Mouse (Mus musculus) lung, postnatal 14 days (tissue): ENCODE data around the gene Ensa.
"Not testable (repeated sequence)": the region's sequence is repeated elsewhere in the genome, so short reads cannot be mapped to it uniquely, and the experiment has no call there.

Experiments
- DNase-seq: peaks from one replicate; pipeline ENCODE4 v3.0.0; 2021

The Ensa gene

DNA sequence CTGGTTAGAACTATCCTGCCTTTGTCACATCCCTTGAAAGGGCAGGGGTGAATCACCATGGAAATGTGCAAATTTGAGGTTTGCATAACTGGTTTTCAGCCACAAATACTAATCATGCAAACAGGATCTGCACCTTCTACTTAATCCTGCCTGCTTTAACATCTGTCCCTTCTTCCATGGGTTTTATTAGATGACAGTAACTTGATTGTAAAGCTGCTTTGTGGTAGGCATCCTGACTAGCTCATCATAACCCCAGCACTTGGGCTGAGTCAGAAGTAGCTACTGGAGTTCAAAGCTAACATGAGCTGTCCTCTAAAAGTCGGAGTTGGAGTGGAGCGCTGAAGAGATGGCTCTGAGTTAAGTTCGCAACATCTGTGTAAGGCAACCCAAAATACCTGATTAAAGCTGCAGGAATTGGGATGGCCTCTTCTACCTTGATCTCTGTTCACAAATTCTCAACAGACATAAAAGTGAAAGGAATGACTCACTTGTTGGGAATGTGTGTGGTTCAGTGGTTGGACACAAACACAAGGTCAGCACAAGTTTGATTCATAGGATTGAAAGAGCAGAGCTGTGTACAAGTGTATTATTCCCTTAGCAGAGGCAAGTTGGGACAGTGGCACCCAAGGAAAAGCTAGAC is 39.3 kb downstream of the Ensa start:
- DNase-seq, result no peak

DNA sequence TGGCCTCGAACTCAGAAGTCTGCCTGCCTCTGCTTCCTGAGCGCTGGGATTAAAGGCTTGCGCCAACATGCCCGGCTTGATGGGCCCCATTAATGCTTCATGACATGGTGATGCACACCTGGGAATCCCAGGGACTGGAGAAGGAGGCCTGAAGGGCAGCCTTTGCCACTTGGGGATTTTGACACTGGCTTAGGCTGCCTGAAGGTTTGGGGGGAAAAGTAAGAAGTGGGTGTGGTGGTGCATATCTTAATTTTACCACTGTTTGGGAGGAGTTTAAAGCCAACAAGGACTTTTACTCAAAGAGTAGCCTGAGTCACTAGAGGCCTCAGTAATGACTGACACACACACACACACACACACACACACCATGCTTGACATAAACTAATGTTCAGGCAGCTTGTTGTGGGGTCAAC is 40.2 kb downstream of the Ensa start:
- DNase-seq, result no peak

DNA sequence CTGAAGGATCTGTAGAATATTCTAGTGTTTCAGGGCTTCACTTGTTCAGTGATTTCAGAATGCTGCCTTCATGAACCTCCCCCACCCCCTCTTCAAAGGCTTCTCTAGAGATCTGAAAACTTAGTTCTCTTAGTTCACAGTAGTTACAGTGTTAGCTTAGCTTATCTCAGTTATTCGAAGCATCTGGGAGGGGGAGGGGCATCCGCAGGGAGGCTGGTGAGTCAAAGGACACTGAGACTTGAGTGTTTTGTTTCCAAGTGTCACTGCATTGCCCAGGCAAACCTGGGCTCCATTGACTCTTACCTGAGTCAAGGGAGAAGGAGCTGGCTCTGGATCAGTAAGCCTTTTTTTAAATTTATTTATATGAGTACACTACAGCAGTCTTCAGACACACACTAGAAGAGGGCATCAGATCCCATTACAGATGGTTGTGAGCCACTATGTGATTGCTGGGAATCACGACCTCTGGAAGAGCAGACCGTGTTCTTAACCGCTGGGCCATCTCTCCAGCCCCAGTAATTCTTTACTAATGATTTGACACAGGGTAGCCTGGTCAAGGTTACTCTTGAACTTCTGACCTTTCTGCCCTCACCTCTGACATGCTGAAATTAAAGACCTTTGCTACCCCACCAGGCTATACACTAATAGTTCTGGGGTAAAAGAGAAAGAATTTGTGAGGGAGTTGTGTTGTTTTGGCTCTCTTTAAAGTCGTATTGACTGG is 41.5 kb downstream of the Ensa start:
- DNase-seq, result peak; percentile 81

DNA sequence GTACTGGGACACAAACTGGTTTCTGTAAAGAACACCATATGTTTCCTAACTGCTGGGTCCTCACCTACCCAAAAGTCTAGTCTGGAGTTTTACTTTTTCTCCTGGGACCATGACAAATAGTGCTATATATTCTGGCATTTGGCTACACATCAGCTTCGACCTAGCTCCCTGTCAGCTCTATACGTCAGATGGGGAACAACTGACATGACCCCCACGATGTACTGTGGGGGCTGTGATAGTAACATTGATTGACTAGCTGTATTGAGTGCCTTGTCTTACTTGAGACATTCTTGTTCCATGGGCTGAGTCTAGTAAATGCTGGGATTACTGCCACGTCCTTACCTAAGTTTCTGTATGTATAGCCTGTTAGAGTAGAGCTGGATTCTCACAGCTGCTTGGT is 42.7 kb downstream of the Ensa start:
- no peak for DNase-seq

DNA sequence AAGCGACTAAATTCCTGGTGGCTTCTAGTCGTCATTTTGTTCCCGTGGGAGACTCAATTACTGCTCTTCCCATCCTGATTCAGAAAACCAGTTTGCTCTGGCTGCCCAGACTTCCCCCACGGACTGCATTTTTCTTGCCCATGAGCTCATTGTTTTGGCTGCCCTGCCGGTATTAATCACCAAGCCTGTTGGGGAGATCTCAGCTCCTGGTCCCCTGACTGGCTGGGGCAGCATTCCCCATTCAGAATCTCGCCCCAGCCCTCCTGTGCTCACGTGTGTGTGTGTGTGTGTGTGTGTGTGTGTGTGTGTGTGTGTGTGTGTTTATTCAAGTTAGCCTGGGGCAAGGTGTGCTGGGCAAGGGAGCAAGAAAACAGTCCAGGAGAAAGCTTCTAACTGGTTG is 43.2 kb downstream of the Ensa start:
- peak; percentile 68 for DNase-seq

DNA sequence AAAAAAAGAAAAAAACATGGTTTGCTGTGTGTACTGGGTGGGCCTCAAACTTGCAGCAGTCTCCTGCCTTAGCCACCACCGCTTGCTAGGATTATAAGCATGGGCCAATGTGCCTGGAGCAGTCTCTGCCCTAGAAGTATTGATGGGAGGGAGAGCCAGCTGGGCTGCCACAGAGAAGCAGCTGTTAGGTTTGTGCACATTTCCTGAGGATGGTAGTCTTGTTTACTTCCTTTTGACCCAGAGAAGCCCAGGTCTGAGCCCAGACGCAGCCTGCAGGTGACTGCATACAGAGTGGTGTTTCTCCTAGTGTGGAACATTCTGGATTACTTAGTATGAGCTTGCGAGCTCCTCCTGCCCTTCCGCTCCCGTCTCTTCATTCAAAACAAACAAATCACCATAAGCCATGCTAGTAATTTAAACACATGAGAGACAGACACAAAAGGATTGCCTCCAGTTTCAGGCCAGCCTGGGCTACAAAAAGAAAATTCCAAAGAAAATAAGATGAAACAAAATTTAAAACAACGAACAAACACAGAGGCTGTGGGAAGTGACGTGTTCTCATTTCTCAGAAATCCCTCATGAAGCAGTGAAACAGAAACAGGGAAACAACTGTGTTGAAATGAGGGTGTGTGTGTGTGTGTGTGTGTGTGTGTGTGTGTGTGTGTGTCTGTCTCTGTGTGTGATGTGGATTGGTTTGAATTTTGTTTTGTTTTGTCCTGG is 44.0 kb downstream of the Ensa start:
- DNase-seq, result no peak

DNA sequence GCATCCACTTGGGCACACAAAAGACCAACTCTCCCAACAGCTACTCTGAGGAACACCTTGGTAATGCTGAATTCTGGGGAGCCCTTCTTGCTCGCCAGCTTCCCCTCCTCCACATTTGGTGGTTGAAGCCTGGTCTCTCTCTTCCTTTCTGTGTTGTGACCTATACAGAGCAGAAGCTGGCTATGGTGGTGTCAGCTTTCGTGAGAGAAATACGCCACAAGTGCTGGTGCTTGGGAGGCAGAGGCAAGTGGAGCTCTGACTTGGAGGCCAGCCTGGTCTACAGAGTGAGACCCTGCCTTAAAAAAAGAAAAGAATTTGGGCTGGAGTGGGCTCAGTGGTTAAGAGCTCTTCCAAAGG is 44.5 kb downstream of the Ensa start:
- DNase-seq, result no peak

DNA sequence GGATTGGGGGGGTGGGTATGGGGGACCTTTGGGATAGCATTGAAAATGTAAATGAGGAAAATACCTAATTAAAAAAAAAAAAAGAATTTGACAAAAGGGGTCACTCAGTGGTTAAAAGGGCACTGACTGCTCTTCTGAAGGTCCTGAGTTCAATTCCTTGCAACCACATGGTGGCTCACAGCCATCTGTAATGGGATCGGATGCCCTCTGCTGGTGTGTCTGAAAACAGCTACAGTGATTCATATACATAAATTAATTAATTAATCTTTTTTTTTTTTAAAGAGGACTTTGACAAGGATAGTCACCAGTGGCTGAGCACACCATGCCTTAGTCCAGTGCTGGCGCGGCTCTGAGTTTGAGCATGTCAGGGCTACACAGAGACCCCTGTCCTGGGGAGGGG is 45.6 kb downstream of the Ensa start:
- not testable (repeated sequence) for DNase-seq

DNA sequence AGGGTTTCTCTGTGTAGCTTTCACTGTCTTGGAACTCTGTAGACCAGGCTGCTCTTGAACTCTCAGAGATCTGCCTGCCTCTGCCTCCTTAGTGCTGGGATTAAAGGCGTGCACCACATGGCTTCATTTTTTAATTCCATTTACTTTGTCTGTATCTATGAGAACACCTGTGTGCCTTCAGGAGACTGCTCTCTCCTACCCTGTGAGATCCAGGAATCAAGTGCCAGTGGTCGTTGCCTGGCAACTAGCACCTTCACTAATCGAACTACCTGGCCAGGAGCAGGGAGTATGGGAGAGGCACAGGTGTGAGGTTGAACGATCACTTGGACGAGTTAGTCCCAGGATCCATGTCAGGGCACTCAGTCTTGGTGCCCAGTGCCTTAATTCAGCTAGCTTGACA is 46.4 kb downstream of the Ensa start:
- no peak for DNase-seq

DNA sequence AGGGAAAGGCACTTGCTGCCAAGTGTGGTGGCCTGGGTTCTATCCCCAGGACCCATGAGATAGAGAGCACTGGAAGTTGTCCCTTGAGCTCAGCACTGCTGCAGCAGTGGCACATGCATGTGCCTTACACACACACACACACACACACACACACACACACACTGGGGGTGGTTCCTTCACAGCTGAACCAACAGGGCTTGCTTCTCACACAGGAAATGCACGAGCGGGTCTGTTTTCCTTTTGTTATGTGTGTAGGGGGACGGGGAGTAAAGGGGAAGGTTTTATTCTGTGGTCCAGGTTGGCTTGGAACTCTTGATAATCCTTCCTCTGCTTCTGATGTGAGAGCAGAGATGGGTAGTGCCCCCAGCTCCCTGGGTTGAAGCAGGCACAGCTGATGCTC is 47.7 kb downstream of the Ensa start:
- DNase-seq, result no peak

DNA sequence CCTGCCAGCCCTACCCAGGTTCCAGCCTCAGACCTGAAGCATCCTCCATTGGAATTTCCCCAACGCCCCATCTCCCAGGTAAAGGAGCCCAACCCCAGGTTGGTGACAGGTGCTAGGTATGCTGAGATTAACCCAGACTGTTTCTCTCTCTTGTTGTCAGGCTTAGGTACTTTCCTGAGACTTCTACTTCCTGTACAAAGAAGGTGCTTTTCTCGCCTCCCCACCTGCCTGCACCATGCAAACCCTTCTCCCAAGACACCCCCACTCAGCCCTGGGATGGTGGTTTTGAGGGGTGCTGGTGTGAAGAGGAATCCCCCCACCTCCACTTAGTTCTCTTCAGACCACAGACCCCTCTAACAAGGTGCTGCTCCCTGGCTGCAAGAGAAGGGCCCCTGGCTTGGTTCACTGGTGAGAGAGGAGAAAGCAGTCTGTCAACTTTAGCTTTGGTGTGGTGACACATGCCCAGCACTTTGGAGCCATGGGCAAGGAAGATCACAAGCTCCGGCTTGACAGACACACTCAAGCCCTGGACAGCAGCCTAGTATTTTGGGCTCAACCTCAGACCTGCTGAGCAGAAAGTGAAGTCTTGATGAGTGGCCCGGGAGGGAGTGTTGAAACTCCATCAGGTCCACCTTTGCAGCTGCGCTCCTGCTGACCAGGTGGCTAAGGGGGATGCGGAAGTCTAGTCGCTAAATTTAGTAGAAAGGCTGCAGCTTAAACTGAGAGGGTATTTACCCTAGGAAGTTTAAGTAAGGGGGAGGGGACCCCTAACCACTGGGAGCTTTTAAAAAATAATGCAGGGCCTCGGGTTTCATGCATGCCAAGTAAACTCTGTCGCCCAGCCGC is 48.3 kb downstream of the Ensa start:
- peak; percentile 41 for DNase-seq

DNA sequence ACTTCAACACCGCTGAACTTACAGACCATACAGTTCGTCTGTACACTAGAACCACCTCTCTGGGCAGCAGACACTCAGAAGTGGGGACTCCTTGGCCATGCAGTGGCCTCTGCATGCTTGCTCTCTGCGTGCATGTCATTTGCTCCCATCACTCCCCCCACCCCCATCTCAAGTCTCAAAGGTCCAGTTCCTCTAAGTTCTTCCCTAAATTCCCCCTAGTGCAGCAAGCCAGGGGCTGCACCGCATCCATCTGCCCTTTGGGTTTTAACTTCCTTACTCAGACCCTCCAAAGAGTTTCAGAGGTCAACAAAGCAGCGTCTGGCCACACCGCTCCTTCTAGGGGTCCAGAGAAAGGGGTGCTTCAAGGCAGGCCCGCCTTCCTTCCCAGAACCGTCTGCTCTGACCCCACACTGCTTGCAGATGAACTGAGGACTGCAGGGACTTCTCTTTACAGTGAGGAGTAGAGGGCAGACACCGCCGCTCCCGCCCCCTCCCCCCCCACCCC is 49.0 kb downstream of the Ensa start:
- peak; percentile 43 for DNase-seq

DNA sequence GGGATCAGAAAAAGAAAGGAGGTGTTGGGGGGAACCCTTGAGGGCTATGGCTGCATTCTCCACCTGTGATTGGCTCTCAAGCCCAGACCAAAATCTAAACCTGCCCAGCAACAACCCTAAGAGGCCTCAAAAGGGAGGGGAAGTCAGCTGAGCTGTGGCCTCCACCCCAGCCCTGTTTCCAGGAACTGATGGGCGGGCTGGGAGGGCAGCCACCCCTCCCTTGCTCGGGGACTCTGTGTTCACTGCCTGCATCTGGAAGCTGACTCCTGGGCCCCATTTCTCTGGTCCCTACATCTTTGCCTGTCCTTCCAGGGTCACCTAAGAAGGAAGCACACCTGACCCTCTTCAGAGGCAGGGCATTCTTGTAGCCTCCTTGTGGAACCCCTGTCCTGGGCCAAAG is 49.4 kb downstream of the Ensa start:
- DNase-seq, result peak; percentile 80

DNA sequence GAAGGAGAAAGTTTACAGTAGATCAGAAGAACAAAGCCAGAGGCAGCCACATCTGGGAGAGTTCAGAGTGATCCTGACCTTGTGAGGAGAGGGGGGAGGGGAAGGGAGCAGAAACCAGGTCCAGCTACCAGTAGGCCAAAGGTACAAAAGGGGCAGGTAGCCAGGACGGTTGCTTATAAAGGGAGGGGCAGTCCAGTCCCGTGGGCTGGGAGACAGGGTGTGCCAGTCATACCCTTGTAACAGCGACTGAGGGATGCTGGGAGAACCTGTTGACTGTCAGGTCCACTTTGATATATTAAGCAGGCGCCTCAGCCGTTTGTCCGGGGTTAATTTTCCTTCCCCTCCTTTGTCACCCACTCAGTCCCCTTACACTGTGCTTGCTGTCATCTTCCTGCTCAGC is 50.0 kb downstream of the Ensa start:
- peak; percentile 61 for DNase-seq

DNA sequence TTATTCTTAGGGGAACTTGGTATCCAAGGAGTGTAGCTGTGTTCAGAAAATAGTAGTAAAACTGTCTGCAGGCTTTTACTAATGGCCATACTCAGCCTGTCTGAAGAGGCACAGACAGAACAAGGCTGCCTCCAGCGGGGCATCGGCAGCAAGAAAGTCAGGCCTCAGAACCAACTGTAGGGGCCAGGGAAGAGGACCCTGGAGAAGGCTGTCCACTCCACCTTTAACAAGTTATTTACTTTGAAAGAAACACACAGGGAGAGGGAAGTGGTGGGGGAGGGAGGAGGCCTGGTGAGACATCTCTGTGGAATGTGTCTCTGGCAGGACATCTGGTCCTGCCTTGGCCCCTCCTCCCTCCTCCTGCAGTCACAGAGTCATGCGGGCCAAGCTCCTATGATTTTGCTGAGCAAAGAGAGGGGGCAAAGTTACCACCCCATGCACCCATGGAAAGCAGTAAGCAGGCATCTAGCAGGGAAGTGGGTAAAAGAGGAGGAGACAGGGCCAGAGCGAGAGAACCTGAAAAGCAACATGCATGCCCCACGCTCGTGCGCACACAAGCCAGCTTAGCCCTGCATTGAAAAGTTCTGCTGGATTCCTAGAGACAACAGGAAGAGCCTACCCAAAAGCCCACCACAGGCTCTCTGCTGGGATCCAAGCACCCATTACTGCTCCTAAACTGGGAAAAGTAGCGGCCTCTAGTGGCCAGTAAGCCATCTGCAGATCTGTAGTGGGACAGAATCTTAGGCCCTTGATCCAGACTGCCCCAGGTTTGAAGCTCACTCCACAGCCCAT is 50.7 kb downstream of the Ensa start:
- peak; percentile 86 for DNase-seq

DNA sequence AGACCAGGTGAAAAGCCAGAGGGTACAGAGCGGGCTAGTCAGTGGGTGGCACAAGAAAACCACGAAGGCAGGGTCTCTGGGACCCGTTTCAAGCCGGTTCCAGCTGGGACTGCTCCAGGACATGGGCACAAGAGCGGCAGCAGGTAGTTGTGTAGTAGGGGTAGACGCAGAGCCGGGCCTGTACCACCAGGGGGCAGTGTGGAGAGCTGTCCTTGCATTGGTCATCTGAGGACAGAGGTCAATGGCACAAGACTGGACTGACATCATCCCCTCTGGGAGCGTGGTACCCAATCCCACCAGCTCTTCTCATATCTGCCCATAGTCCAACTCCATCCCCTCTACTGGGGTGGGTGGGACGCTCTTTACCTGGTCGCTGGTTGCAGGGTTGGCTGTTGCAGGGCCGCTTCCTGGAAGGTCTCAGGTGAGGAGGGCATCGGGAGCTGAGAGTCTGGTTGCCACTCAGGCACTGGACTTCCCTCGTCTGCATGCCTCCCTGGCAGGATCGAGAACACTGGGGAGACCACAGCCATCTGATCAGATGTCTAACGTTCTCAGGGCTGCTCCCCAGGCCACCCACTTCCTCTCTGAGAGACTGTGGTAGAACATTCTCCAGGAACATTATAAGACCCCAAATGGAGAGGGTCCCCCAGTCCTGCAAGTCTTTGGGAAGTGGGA is 52.1 kb downstream of the Ensa start:
- DNase-seq, result peak; percentile 91

DNA sequence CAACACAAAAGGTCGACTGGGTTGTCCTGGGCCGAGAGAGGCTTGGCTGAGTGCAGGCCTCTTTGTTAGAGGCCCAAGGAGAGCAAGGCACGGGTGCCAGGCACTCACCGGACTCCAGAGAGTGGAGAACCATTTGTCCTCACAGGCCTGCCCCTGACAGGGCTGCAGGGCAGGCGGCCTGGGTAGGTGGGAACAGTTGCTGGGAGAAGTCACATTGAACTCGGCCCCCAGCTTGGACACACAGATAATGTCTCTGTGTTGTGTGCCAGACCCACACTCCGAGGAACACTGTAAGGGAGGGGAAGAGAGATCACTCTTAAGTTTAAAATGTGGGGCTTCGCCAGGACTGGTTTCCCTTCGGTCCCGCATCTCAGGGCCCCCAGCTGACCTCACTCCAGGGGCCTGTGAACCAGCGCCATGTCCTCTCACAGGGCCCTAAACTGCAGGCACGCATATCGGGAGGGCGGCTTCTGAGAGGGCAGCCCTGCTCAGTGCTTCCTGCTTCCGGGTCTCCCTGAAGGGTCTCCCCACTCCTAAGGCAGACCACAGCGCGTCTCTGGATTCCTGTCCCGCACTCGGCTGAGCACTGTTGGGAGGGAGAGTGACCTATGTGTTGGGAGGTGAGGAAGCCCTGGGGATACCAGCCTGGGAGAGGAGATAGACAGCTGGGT is 52.8 kb downstream of the Ensa start:
- DNase-seq, result no peak

DNA sequence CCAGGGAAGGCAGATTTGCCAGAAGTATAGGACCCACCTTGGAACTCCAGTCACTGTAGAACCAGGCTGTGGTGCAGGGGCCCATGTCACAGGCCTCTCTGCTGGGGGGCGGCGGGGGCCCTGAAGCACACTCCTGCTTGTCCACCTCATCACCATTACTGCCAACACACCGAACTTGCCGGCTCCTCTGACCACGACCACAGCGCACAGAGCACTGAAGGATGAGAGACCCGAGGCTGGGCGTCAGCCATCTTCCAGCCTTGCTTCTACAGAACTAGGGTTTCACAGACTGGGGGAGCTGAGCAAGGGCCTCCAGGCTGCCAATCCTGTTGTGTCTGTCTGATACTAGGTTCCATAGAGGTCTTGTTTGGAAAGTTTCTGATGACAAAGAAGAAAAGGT is 54.8 kb downstream of the Ensa start:
- DNase-seq, result no peak

DNA sequence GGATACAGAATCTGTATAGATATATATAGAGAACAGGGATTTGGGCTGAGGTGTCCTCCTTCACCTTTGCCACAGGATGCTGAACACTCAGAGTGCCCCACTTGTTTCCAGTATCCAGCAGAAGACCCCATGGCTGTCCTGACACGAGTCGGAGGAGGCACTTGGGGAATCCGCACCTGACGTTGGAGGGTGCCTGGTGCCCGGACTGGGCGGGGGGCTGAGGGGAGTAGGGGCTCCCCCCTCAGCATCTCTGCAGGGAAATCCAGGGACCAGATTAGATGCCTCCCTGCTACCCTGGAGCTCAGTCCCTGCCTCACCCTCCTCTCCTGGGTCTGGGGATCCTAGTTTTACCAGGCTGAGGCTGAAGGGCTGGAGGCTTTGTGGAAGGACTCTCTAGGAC is 55.9 kb downstream of the Ensa start:
- no peak for DNase-seq

DNA sequence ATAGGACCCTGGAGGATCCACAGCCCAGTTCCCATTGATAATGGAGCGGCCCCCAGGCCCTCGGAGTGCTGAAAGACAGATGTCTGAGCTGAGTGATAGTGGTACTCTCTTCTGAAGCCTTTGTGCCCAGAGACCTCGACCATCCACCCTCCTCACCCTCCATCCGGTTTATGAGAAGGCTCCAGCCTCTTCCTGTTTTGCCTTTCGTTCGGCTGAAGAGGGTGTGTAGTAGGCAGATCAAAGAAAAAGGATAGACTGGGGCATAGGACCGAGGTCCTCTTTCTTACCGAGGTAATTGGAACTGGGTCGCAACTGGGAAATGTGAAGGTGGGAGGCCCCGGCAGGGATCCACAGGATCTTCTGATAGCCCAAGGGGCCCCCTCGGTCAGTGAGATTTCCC is 56.6 kb downstream of the Ensa start:
- no peak for DNase-seq
